Mouse (Mus musculus): ENCODE data around the gene Ppfibp1.
A peak's percentile ranks its signal among the peaks of the same experiment; 100 is the strongest.
"Not testable (repeated sequence)": the region's sequence is repeated elsewhere in the genome, so short reads cannot be mapped to it uniquely, and the experiment has no call there.

Gene Ppfibp1

DNA sequence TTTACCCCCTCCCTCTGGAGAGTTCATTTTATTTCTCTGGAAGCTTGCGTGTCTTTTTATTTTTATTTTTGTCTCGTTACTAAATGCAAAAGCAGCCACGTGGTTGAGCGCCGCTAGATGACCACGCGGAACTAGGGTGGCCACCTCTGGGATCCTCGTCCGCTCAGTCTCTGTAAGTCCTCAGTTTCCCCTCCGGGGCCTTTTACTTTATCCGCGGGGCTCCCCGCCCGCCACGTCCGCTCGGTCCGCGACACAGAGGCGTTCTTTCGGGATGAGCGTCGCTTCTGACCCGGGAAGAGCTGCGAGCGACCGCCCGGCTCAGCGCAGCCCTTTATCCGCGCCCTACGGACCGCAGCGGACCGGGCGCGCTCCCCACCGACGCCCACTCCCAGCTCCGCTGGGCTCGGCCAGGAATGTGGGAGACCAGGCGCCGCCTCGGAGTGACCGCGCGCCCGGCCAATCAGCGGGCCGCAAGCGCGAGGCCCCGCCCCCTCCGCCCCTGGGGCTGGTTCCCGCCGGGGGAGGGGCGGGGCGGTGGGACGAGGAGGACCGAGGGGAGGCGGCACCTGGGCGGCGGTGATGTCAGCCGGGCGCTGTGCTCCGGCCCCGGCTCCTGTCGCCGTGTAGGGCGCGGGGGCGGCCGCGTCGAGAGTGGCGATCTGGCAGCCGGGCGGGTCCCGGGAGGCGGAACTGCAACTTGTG is at the start of gene Ppfibp1:
TSS of gene Ppfibp1 (plus strand) at position 530 of the 702 bp plus-strand sequence.
- DNase-seq, result peak; percentile 96 to 99

GRCm38 (mm10) chr6:146838863-146839262 is 49.4 kb upstream of the Ppfibp1 start:
- DNase-seq, result no peak

DNA sequence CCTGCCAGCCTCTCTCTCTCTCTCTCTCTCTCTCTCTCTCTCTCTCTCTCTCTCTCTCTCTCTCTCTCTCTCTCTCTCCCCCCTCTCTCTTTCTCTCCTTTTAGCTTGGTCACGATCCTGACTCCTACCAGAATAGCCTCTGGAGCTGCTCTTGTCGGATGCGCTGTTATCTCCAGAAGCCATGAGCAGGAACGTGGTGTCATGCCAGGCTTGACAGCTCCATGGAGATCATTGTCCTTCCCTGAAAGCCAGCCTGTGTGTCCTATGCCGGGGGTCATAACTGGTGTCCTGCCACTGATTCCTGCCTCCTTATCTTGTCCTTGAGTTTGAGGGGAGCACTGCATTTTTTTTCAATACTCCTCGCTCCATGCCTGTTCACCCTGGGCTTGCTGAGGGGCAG is 43.4 kb upstream of the Ppfibp1 start:
- no peak for DNase-seq

DNA sequence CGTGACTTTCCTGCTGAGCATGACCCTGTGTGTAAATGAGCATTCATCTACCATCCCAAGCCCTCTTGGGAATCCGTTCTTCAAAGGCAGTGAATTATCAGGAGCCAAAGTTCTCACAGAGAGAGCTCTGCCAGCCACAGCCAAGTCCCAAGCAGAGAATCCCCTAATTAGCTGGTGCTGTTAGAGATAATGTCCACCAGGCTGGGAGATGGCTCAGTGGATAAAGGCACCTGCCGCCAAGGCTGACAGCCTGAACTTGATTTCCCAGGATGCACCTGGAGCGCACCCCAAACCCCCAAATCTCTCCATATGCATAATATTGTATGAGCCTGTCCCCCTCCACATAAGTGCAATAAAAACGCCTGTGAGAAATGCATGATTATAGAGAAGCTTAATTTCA is 42.9 kb upstream of the Ppfibp1 start:
- DNase-seq, result no peak

- DNase-seq, result no peak
Observed at GRCm38 (mm10) chr6:146845961-146846750, 42.1 kb upstream of the Ppfibp1 start.

DNA sequence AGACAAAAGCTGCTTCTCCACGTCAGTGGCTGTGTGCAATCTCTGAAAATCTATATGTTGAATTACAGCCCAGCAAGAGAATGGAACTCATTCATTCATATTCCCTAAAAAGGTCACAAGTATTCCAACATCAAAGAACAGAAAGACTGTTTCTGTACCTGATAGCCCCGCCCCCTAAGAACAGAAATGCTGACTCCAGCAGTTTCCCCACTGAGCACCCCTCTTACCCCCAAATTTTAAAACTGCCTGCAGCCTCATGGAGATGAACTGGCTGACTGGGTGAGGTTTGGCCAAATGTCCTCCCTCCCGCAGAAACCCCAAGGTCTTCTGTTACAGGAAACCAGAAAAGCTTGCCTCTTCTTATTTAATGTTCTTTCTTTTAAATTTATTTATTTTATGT is 40.9 kb upstream of the Ppfibp1 start:
- no peak for DNase-seq

DNA sequence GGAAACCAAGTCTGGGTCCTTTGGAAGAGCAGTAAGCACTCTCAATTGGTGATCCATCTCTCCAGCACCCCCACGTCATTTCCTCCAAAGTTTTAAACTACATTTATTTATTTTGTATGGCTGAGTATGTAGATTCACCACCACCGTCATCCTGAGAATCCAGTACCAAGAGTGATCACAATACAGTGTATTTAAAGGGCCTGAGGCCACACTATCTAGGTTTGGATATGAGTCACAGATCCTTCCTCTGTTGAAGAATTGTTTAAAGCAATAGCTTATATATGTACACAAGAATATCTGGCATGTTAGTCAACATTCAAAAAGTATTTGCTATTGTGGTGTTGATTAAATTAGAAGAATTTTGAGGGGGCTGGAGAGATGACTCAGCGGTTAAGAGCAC is 40.0 kb upstream of the Ppfibp1 start:
- no peak for DNase-seq

DNA sequence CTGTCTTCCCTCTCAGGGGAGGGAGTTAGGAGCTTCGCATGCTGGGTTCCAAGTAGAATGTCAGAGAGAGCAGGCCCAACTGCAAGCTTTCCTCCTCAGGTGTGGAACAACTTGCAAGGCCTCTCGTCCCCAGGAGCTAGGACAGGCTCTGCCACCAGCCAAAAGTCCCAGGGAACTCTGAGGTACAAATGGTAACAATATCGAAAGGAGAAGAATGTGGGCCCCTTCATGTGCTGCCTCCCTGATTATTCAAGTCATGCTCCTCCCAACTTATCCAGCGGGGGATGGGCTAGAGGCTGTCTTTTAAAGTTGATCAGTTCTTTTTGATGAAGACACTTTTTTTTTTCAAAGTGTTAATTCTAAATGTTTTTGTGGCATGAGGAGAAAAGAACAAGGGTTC is 38.2 kb upstream of the Ppfibp1 start, which contains the start of gene Smco2:
TSS of gene Smco2 (plus strand) at position 55 of the 400 bp plus-strand sequence.
- DNase-seq, result no peak

DNA sequence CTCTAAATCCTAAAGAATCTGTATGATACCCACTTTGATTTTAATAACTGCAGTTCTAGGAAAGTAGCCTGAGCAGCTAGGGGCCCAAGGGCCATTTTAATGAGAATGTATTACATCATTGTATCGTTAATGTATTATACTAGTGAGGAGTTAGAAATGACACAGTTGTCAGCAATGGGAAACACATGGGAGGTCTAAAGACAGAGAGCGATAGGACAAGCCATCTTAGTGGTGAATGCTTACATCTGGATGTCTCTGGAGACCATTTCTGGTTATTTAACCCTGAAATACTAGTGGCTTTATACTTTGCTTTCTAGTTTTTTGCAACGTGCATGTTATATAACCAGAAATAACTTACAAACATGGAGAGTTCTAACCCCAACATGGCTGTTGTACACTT is 36.4 kb upstream of the Ppfibp1 start:
- DNase-seq, result no peak

- DNase-seq, result no peak
Observed at GRCm38 (mm10) chr6:146852739-146853138, 35.5 kb upstream of the Ppfibp1 start.

DNA sequence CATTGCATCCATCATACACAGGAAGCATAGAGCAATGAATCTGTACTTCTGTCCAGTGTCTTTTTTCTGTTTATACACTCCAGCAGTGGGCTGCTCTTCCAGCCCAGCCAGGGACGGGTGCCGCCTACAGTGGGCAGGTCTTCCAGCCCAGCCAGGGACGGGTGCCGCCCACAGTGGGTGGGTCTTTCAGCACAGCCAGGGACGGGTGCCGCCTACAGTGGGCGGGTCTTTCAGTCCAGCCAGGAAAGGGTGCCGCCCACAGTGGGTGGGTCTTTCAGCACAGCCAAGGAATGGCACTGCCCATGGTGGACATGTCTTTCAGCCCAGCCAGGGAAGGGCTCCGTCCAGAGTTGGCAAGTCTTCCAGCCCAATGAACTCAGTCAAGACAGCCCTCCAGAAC is 33.1 kb upstream of the Ppfibp1 start:
- DNase-seq, result no peak

DNA sequence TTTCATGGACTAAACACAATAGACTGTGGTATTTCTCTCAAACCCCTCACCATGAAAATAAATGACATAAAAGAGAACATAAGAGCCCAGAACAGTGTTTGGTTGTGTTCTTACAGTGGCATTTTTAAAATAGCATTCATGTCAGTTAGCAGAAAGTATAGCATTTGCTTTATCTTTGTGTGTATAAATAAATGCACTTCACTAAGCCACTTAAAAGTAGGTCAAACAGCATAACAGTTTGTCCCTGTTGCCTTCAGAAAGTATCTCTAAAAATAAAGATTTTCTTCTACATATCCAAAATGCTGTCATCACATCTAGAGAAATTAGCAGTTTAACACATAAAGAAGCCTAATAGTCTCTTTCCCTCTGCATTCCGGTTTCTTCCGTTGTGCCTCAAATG is 30.9 kb upstream of the Ppfibp1 start:
- DNase-seq, result no peak

DNA sequence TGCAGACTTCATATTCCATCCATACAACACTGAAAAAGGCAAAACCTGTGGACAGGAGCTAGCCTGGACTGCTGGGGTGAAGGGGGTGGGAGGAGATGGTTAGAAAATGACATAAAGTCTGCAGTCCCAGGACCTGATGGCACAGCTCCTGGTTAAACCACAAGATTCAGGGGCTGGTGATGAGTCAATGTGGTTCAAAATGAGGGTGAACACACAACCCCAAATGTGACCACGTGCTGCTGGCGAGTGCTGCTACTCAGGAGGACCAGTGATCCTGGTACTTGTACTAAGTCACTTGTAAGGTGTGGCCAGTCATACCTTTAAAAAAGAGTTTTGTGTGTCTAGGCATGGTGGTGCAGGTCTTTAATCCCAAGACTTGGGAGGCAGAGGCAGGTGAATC is 25.1 kb upstream of the Ppfibp1 start:
- DNase-seq, result no peak

GRCm38 (mm10) chr6:146864370-146864769 is 23.9 kb upstream of the Ppfibp1 start:
- DNase-seq, result not testable (repeated sequence)

- no peak for DNase-seq
Observed at GRCm38 (mm10) chr6:146865701-146866100, 22.6 kb upstream of the Ppfibp1 start.

- no peak for DNase-seq
Observed at GRCm38 (mm10) chr6:146871975-146872374, 16.3 kb upstream of the Ppfibp1 start.

DNA sequence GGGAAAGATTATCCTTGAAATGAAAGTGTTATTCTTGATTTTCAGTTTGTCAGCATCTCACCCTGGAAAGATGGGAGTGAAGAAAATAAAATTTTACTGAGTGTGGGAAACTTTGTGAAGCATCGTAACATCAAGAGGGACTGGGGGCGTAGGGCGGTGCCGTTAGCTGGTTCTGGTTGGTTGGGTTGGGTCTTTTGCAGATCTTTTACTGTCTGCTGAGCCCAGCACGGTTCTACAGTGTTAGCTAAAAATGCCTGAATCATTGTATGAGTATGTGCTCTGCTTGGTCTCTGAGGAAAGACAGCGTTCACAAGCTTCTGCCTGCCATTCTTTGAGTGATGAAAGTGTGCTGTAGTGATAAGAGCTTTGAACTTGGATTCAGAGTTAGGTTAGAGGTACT is 13.9 kb upstream of the Ppfibp1 start:
- no peak for DNase-seq

DNA sequence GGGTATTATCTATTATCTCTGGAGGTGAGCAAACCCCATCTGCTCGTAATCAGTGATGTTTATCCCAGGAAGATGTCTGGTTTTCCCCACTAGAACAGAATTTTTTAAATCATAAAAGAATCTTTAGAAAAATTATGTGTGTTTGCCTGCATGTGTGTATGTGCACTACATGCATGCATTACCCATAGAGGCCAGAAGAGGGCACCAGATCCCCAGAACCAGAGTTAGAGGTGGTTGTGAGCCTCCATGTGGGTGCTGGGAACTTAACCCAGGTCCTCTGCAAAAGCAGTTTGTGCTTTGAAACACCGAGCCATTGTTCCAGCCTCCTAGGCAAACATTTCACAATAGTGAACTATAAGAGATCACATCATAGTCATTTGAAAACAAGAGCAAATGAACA is 11.5 kb upstream of the Ppfibp1 start:
- no peak for DNase-seq

- no peak for DNase-seq
Observed at GRCm38 (mm10) chr6:146877425-146878045, 10.8 kb upstream of the Ppfibp1 start.

DNA sequence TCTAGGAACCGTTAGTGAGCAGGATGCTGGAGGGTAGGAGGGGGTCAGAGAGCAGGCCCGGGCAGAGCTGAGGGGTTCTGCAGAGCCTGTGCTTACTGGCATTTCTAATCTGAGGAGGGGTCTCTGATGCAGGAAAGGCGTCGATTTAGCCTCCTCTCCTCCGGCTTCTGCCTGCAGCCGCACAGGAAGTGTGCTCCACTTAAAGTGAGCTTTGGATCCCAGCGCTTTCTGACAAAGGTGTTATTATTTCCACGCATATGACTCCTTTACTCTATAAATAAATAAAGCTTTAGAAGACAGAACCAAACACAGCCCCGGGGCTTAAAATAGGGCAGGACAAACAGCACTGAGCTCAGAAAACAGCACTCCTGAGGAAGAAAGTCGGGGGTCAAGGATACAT is 9.4 kb upstream of the Ppfibp1 start:
- no peak for DNase-seq

GRCm38 (mm10) chr6:146879856-146880255 is 8.4 kb upstream of the Ppfibp1 start:
- DNase-seq, result no peak

- DNase-seq, result no peak
Observed at GRCm38 (mm10) chr6:146880296-146880695, 8.0 kb upstream of the Ppfibp1 start.

DNA sequence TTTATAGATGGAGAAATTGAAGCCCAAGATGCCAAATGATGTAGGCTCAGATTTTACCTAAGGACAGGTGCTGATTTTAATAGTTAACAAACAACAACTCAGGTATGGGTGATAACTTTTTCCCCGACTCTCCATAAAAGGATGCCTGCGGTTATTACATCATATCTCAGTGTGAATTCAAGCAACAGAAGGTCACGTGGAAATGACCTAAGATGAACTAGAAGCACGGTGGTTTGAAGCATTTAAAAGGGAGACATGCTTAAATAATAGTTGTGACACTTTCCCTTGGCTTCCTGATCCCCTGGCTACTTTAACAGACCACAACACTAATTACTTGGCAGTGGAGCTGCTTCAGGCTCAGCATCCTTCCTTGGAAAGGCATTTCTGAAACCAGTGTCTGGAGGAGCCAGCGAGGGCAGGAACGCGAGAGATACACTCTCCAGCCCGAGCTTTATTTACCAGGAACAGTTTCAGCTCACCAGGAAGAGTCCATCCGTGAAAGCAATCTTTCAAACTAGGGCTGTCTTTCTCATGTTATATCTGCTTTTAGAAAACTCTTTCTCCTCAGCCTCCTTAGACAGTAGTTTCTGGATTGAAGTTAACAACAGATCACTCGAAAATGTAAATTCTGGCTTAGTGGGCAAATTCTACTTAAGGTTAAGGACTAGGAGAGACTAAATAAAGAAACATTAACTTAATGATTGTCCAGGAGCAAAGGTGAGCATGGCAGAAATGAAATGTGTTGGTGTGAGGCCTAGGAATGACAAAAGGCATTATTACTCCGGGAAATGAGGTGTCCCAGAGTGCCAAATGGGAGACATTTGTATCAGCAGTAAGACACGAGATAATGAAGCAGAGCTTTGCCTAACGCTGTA is 6.2 kb upstream of the Ppfibp1 start:
- no peak for DNase-seq
